Mouse (Mus musculus) yolk sac, embryonic 10.5 days (tissue): ENCODE results near the gene Gm37419.

Experiments used
- DNase-seq: peaks from one replicate; pipeline ENCODE4 v3.0.0-alpha.2; 2017; ENCODE audit warnings: low spot score

The Gm37419 gene

GRCm38 (mm10) chr16:23988466-23989208 is at the start of gene Gm37419, which contains the start of gene Bcl6:
Gene Gm37419 (plus strand): TSS chr16:23988482.
Gene Bcl6 (minus strand): TSS chr16:23988852.
- peak; percentile 90 for DNase-seq

- no peak for DNase-seq
These were observed 43.5 kb upstream of the Gm37419 start for GRCm38 (mm10) chr16:23944801-23945200.

GRCm38 (mm10) chr16:23947654-23948053 is 40.6 kb upstream of the Gm37419 start:
- no peak for DNase-seq

- no peak for DNase-seq
These were observed 36.1 kb upstream of the Gm37419 start for GRCm38 (mm10) chr16:23952101-23952727.

GRCm38 (mm10) chr16:23953189-23953958 is 34.9 kb upstream of the Gm37419 start:
- peak; percentile 28 for DNase-seq

GRCm38 (mm10) chr16:23953959-23954260 is 34.4 kb upstream of the Gm37419 start:
- no peak for DNase-seq

GRCm38 (mm10) chr16:23958938-23959337 is 29.3 kb upstream of the Gm37419 start:
- DNase-seq: no peak

- DNase-seq: no peak
These were observed 25.9 kb upstream of the Gm37419 start for GRCm38 (mm10) chr16:23962401-23962800.

GRCm38 (mm10) chr16:23963896-23964668 is 24.2 kb upstream of the Gm37419 start:
- DNase-seq: no peak

- DNase-seq: no peak
These were observed 23.4 kb upstream of the Gm37419 start for GRCm38 (mm10) chr16:23964706-23965367.

GRCm38 (mm10) chr16:23966066-23966465 is 22.2 kb upstream of the Gm37419 start:
- DNase-seq: no peak

GRCm38 (mm10) chr16:23967301-23967700 is 21.0 kb upstream of the Gm37419 start:
- no peak for DNase-seq

- DNase-seq: no peak
These were observed 19.4 kb upstream of the Gm37419 start for GRCm38 (mm10) chr16:23968888-23969287.

GRCm38 (mm10) chr16:23969919-23970318 is 18.4 kb upstream of the Gm37419 start:
- no peak for DNase-seq

- DNase-seq: no peak
These were observed 16.0 kb upstream of the Gm37419 start for GRCm38 (mm10) chr16:23972126-23972740.

- DNase-seq: no peak
These were observed 15.4 kb upstream of the Gm37419 start for GRCm38 (mm10) chr16:23972901-23973300.

- DNase-seq: no peak
These were observed 14.5 kb upstream of the Gm37419 start for GRCm38 (mm10) chr16:23973635-23974367.

GRCm38 (mm10) chr16:23976196-23976595 is 12.1 kb upstream of the Gm37419 start:
- no peak for DNase-seq

- DNase-seq: no peak
These were observed 10.6 kb upstream of the Gm37419 start for GRCm38 (mm10) chr16:23977732-23978131.

- no peak for DNase-seq
These were observed 9.8 kb upstream of the Gm37419 start for GRCm38 (mm10) chr16:23978495-23978894.
